Mouse (Mus musculus) liver, embryonic 11.5 days (tissue): Measurements from ENCODE around the gene Rab5c. TPM values are rescaled to one million over a fixed set of nuclear protein-coding genes. Genes with fewer than 3 reads are reported as not detected.

Experiments used
- ATAC-seq: fragments of 200-750 bp; cut with Nextera tagmentation; replicated peaks from 2 replicates; pipeline ENCODE4 v1.8.0; 2017; ENCODE audit warnings: moderate number of reproducible peaks, mild to moderate bottlenecking, moderate TSS enrichment, moderate library complexity; ENCODE audit not compliant: low FRiP score
- DNase-seq: peaks from one replicate; pipeline ENCODE4 v3.0.0-alpha.2; 2017; ENCODE audit warnings: low spot score
- H3K27ac ChIP-seq: fragments of 300-500 bp; sonication (generic); 2 replicates; pipeline ENCODE4 v1.5.1; 2014; ENCODE audit warnings: mild to moderate bottlenecking, low read depth, low read length, control low read depth
- H3K27me3 ChIP-seq: fragments of 300-500 bp; sonication (generic); replicated peaks from 2 replicates; pipeline ENCODE4 v1.6.1; 2014; ENCODE audit warnings: low read length, mixed read lengths; ENCODE audit not compliant: control insufficient read depth, insufficient read depth
- H3K36me3 ChIP-seq: fragments of 300-500 bp; sonication (generic); 2 replicates; pipeline ENCODE4 v1.6.1; 2014; ENCODE audit warnings: mild to moderate bottlenecking, low read length, moderate library complexity, mixed read lengths; ENCODE audit not compliant: control insufficient read depth, insufficient read depth
- H3K4me1 ChIP-seq: fragments of 300-500 bp; sonication (generic); replicated peaks from 2 replicates; pipeline ENCODE4 v1.6.1; 2014; ENCODE audit warnings: low read length, mixed read lengths; ENCODE audit not compliant: control insufficient read depth, insufficient read depth
- H3K4me2 ChIP-seq: fragments of 300-500 bp; sonication (generic); 2 replicates; pipeline ENCODE4 v1.6.1; 2014; ENCODE audit warnings: mild to moderate bottlenecking, control low read depth, moderate library complexity
- H3K4me3 ChIP-seq: fragments of 300-500 bp; sonication (generic); 2 replicates; pipeline ENCODE4 v1.5.1; 2014; ENCODE audit warnings: low read depth, low read length, control low read depth
- H3K9ac ChIP-seq: fragments of 300-500 bp; sonication (generic); 2 replicates; pipeline ENCODE4 v1.6.1; 2014; ENCODE audit warnings: low read depth, low read length, control low read depth
- H3K9me3 ChIP-seq: fragments of 300-500 bp; sonication (generic); 2 replicates; pipeline ENCODE4 v1.6.1; 2016; ENCODE audit warnings: low read length, inconsistent platforms, mixed read lengths; ENCODE audit not compliant: control insufficient read depth
- WGBS: fragments of 180-500 bp; shearing (Covaris S2); extraction: QIAGEN DNeasy Blood & Tissue Kit; methylation state at CpG from one replicate; pipeline ENCODE4 v1.1.7; 2014; 5-methylcytosine and 5-hydroxymethylcytosine counted together
- polyA plus RNA-seq: library from polyadenylated mRNA; unstranded; fragments of >200 nt; fragmentation: Nextera tagmentation; extraction: Ambion mirVana; gene quantifications from 2 replicates; pipeline ENCODE4 v1.2.1, GENCODE M21; 2014

Gene Rab5c
- polyA plus RNA-seq = 51.2 TPM in 2 replicates

DNA sequence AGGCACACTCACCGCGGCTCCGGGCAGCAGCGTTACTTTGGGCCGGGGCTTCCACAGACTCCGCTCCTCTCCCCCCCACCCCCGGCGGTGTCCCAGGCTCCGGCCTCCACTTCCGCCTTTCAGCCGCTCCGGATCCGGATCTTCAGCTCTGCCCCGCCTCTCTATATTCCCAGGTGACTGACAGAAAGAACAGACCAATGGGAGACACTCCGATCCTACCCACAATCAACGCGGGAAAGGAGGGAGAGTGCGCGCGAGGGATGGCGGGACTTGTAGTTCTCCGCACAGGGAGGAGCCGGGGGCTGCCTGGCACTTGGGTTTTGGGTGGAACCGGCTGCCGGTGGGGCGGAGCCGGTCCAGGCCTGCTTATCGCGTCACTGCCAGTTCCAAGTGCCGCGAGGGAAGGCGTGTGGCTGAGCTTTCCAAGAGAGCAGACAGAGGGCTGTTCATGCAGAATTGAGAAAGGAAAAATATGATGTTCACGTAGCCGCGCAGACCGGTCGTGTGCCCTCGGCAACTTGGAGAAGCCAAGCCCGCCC lies at the start of gene Rab5c:
Gene Rab5c (minus strand): TSS at position 150 of the 539 bp plus-strand sequence.
- no peaks in the 10 kb centered on the region for H3K9me3 ChIP-seq
- 1% methylated on average over 38 of the region's 39 CpGs for WGBS
- peaks cover 29% of the 10 kb centered on the region for H3K4me1 ChIP-seq

DNA sequence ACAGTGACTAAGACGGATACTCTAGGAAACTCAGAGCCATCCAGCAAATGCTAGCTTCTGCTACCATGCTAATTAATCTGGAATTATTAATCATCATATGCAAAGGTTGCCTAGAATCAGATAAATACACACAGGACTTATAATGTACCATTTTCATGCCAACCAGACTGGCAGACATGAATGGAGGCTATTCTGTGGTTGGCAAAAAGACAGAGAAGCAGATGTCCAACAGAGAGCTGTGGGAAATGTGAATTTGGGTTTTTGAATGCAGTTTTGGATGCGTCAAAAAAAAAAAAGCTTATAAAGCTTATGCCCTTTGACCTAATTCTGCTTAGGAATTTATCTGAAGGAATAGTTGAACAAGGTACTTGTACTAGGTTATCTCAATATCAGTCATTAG lies 47.8 kb upstream of the Rab5c start:
- peaks cover 33% of the 10 kb centered on the region for H3K36me3 ChIP-seq
- DNase-seq (no peak), ATAC-seq (no peak)
- H3K9ac ChIP-seq = no peak overlapping the region
- H3K4me3 ChIP-seq = no peak overlapping the region
- WGBS = 96% methylated on average over 2 of the region's 2 CpGs
- H3K27ac ChIP-seq = no peak overlapping the region
- H3K4me2 ChIP-seq = no peak overlapping the region
- 0 out of 2 replicates have a peak, but pooled peaks cover 6% of the 10 kb centered on the region for H3K4me1 ChIP-seq
- H3K27me3 ChIP-seq = no peaks in the 10 kb centered on the region
- no peaks in the 10 kb centered on the region for H3K9me3 ChIP-seq

More for the DNA sequence above, at the start of gene Rab5c:
- Histone ChIP-seq H3K4me2 (peak within 1 kb of the TSS; percentile 89), H3K27me3 (no peaks in the 10 kb centered on the region), H3K27ac (peak within 1 kb of the TSS; percentile 93), H3K9ac (peak within 1 kb of the TSS; percentile 97), H3K4me3 (peak within 1 kb of the TSS; percentile 98), H3K36me3 (no peaks in the 10 kb centered on the region)
- DNase-seq = peak; percentile 99
- peak; percentile 96 for ATAC-seq

DNA sequence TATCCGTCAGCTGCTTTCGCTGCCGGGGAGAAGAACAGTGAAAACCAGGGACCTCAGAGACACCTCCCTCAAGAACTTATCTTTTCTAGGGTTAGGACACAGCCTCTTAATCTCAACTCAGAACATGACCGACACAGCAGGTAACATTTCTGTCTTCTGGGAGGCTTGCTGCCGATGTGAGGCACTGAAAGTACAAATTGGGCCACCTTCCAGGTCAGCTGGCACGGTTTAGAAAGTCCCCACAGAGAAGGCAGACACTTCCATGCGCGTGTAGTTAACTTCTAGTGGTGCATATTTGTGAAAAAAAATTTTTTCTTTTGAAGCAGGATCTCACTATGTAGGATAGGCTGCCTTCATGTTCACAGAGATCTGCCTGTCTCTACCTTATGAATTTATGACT lies 46.3 kb upstream of the Rab5c start:
- H3K4me1 ChIP-seq = 0 out of 2 replicates have a peak, but pooled peaks cover 6% of the 10 kb centered on the region
- H3K4me3 ChIP-seq = no peak overlapping the region
- H3K9ac ChIP-seq = no peak overlapping the region
- DNase-seq = no peak
- peaks cover 38% of the 10 kb centered on the region for H3K36me3 ChIP-seq
- H3K27me3 ChIP-seq = no peaks in the 10 kb centered on the region
- no peak for ATAC-seq
- H3K4me2 ChIP-seq = no peak overlapping the region
- H3K27ac ChIP-seq = no peak overlapping the region
- 86% methylated on average over 8 of the region's 8 CpGs for WGBS
- H3K9me3 ChIP-seq = no peaks in the 10 kb centered on the region

DNA sequence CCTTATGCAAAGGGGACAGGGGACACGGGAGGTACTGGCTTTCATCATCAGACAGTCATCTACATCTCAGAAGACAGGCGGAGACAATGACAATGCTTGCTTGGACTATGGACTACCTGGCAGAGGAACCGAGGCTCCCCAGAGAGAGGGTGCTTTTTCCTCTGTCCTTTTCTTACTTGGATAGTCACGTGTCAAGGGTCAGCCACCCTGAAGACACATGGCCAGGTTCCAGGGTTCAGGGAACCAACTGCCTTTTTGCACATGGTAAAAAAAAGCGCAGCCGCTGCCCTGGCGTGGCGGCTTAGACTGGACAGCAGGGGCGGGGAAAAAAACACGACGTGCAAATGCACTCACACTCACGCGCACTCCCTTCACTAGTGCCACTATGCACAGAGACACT lies 44.6 kb upstream of the Rab5c start:
- ATAC-seq (no peak), DNase-seq (no peak)
- Histone ChIP-seq H3K9me3 (no peaks in the 10 kb centered on the region), H3K4me2 (no peak overlapping the region), H3K4me1 (0 out of 2 replicates have a peak, but pooled peaks cover 6% of the 10 kb centered on the region), H3K9ac (no peak overlapping the region), H3K27me3 (no peaks in the 10 kb centered on the region), H3K4me3 (no peak overlapping the region), H3K27ac (no peak overlapping the region), H3K36me3 (peaks cover 31% of the 10 kb centered on the region)
- WGBS = 88% methylated on average over 13 of the region's 13 CpGs

DNA sequence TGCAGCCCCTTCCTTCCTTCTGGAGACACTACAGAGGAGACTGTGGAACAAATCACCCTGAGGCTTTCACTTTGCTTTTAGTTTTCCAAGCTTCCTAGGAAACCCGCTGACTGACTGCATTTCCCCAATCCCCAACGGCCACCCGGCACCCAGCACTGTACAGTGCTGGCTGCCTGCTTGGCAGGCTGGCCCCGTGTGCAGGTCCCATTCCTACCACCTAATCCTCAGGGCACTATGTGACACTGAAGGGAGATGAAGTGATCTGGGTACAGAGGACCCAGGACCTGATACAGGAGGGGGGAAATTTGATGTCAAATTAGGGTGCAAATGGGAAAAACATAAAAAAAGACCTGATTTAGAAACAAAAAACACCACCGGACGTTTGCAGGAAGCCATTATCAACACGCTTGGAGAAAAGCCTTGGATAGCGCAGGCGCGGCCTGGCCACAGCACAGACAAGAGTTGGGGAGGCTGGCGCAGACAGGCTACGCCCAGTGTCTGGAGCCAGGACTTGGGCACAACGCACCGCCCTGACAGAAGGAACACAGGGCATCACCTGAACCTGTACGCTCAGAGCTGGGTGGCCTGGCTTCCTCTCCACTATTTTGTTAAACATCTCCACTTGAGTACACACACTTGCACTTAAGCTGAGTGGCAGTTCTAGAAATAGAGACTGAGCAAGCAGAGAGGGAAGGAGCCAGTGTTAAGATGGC lies 43.9 kb upstream of the Rab5c start:
- no peak overlapping the region for H3K4me2 ChIP-seq
- no peak overlapping the region for H3K27ac ChIP-seq
- peaks cover 24% of the 10 kb centered on the region for H3K36me3 ChIP-seq
- WGBS = 82% methylated on average over 15 of the region's 15 CpGs
- H3K9ac ChIP-seq = no peak overlapping the region
- H3K27me3 ChIP-seq = no peaks in the 10 kb centered on the region
- H3K9me3 ChIP-seq = no peaks in the 10 kb centered on the region
- H3K4me1 ChIP-seq = 0 out of 2 replicates have a peak, but pooled peaks cover 6% of the 10 kb centered on the region
- ATAC-seq (no peak), DNase-seq (no peak)
- H3K4me3 ChIP-seq = no peak overlapping the region

DNA sequence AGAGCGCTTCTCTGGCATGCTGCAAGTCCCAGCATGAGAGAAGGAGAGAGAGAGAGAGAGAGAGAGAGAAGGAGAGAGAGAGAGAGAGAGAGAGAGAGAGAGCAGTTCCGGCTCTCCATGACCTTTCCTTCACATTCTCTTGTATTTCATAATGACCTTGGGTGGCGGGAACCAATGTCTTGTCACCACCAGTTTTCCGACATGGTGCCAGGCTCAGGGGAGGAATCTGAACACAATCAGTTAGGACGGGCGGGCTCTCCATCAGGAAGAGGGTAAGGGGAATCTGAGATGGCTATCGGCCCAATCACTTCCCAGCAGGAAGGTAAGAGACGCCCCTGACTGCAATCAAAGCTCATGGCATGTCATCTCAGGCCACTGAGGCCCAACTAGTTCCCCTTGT lies 42.2 kb upstream of the Rab5c start:
- H3K27ac ChIP-seq = no peak overlapping the region
- no peak overlapping the region for H3K4me3 ChIP-seq
- H3K9ac ChIP-seq = no peak overlapping the region
- no peaks in the 10 kb centered on the region for H3K27me3 ChIP-seq
- peaks cover 18% of the 10 kb centered on the region for H3K36me3 ChIP-seq
- ATAC-seq = no peak
- no peak for DNase-seq
- H3K4me2 ChIP-seq = no peak overlapping the region
- WGBS = 82% methylated on average over 8 of the region's 8 CpGs
- no peaks in the 10 kb centered on the region for H3K9me3 ChIP-seq
- H3K4me1 ChIP-seq = 0 out of 2 replicates have a peak, but pooled peaks cover 6% of the 10 kb centered on the region

DNA sequence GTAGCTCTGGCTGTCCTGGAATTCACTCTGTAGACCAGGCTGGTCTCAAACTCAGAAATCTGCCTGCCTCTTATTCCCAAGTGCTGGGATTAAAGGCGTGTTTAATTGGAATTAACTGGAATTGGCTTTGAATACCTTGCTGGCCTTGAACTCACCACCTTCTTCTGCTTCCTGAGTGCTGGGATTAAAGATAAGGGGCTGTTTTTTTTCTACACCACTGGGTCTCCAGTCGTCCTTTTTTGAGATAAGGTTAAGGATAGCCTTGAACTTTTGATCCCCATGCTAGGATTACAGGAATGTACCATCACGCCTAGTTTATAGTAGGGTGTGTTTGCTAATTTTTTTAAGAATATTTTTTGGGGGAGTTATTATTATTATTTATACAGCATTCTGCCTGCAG lies 40.1 kb upstream of the Rab5c start:
- Histone ChIP-seq H3K9ac (no peak overlapping the region), H3K36me3 (peaks cover 13% of the 10 kb centered on the region), H3K4me2 (no peak overlapping the region), H3K4me3 (no peak overlapping the region), H3K27me3 (no peaks in the 10 kb centered on the region), H3K27ac (no peak overlapping the region), H3K9me3 (no peaks in the 10 kb centered on the region), H3K4me1 (0 out of 2 replicates have a peak, but pooled peaks cover 6% of the 10 kb centered on the region)
- DNase-seq (no peak), ATAC-seq (no peak)
- 60% methylated on average over 3 of the region's 3 CpGs for WGBS

DNA sequence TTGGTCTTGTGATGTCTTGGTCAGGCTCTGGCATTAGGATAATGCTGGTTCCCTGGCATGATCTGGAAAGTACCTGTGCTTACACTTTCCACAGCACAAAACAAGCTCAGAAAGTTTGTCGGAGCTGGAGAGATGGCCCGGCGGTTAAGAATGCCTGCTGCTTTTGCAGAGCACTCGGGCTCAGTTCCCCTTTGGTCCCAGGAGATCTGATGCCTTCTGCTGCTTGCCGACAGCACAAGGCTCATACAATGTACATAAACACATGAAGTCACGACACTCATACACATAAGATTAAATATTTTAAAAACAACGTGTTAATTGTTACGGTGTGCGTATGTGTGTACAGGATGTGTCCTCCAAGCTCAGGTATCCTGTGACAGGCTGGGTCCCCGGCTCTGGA lies 37.9 kb upstream of the Rab5c start:
- H3K9me3 ChIP-seq = no peaks in the 10 kb centered on the region
- no peak for DNase-seq
- H3K36me3 ChIP-seq = peaks cover 8% of the 10 kb centered on the region; the same call in 1 of the 2 replicates
- H3K4me3 ChIP-seq = no peak overlapping the region
- no peaks in the 10 kb centered on the region for H3K27me3 ChIP-seq
- 81% methylated on average over 10 of the region's 10 CpGs for WGBS
- H3K4me1 ChIP-seq = no peaks in the 10 kb centered on the region
- H3K27ac ChIP-seq = no peak overlapping the region
- H3K4me2 ChIP-seq = no peak overlapping the region
- H3K9ac ChIP-seq = no peak overlapping the region
- ATAC-seq = no peak

DNA sequence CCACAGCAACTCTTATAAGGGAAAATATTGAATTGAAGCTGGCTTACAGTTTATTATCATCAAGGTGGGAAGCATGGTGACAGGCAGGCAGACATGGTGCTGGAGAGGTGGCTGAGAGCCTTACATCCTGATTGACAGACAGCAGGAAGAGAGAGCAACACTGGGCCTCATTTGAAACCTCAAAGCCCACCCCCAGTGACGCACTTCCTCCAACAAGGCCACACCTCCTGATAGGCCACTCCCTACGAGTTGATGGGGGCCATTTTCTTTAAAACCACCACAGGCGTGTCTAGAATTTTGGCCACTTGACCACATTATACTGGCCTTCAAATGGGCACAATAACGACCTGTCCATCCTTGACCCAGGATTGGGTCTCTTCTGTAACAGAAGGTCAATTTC lies 36.2 kb upstream of the Rab5c start:
- Histone ChIP-seq H3K4me2 (no peak overlapping the region), H3K36me3 (peaks cover 2% of the 10 kb centered on the region; the same call in 1 of the 2 replicates), H3K9me3 (no peaks in the 10 kb centered on the region), H3K27me3 (no peaks in the 10 kb centered on the region), H3K27ac (no peak overlapping the region), H3K4me1 (peaks cover 4% of the 10 kb centered on the region), H3K4me3 (no peak overlapping the region), H3K9ac (no peak overlapping the region)
- DNase-seq = no peak
- no peak for ATAC-seq
- 73% methylated on average over 4 of the region's 4 CpGs for WGBS
